Mouse (Mus musculus): ENCODE data around the gene Gm21973. TPM values are rescaled to one million over a fixed set of nuclear protein-coding genes. Genes with fewer than 3 reads are reported as not detected.

Gm21973 gene
- not detected in 2 replicates for polyA plus RNA-seq (2015; fragmentation: Nextera tagmentation; extraction: Ambion mirVana)

GRCm38 (mm10) chr15:10325080-10325479 lies at the start of gene Gm21973:
TSS of gene Gm21973 (plus strand) at chr15:10325380.
- Histone ChIP-seq H3K27ac (no peak within 1 kb of the TSS), H3K4me1 (no peaks in the 10 kb centered on the region), H3K4me3 (no peak within 1 kb of the TSS), H3K27me3 (no peaks in the 10 kb centered on the region), H3K9ac (no peak within 1 kb of the TSS), H3K36me3 (no peaks in the 10 kb centered on the region), H3K4me2 (no peak within 1 kb of the TSS), H3K9me3 (no peaks in the 10 kb centered on the region)
- 89% methylated on average over 2 of the region's 2 CpGs for WGBS
- ATAC-seq (ENCODE audit: insufficient number of reproducible peaks, low FRiP score, low TSS enrichment, low read depth) = no peak

- no peak overlapping the region for H3K9ac ChIP-seq
- H3K4me1 ChIP-seq = no peaks in the 10 kb centered on the region
- H3K27me3 ChIP-seq = no peaks in the 10 kb centered on the region
- no peaks in the 10 kb centered on the region for H3K9me3 ChIP-seq
- H3K4me2 ChIP-seq = no peak overlapping the region
- no peak overlapping the region for H3K4me3 ChIP-seq
- no peak for ATAC-seq (ENCODE audit: insufficient number of reproducible peaks, low FRiP score, low TSS enrichment, low read depth)
- no peak overlapping the region for H3K27ac ChIP-seq
- H3K36me3 ChIP-seq = no peaks in the 10 kb centered on the region
Observed at GRCm38 (mm10) chr15:10276386-10276785, 48.8 kb upstream of the Gm21973 start.

- WGBS = 78% methylated on average over 4 of the region's 4 CpGs
- no peak for ATAC-seq (ENCODE audit: insufficient number of reproducible peaks, low FRiP score, low TSS enrichment, low read depth)
- Histone ChIP-seq H3K4me2 (no peak overlapping the region), H3K36me3 (no peaks in the 10 kb centered on the region), H3K27ac (no peak overlapping the region), H3K4me1 (no peaks in the 10 kb centered on the region), H3K4me3 (no peak overlapping the region), H3K9ac (no peak overlapping the region), H3K9me3 (no peaks in the 10 kb centered on the region), H3K27me3 (no peaks in the 10 kb centered on the region)
Observed at GRCm38 (mm10) chr15:10277461-10277860, 47.7 kb upstream of the Gm21973 start.

GRCm38 (mm10) chr15:10281546-10281945 lies 43.6 kb upstream of the Gm21973 start:
- H3K4me3 ChIP-seq = no peak overlapping the region
- H3K9ac ChIP-seq = no peak overlapping the region
- no peaks in the 10 kb centered on the region for H3K9me3 ChIP-seq
- no peaks in the 10 kb centered on the region for H3K4me1 ChIP-seq
- ATAC-seq (ENCODE audit: insufficient number of reproducible peaks, low FRiP score, low TSS enrichment, low read depth) = no peak
- 86% methylated on average over 5 of the region's 5 CpGs for WGBS
- H3K27me3 ChIP-seq = no peaks in the 10 kb centered on the region
- H3K36me3 ChIP-seq = no peaks in the 10 kb centered on the region
- H3K27ac ChIP-seq = no peak overlapping the region
- H3K4me2 ChIP-seq = no peak overlapping the region

- no peak overlapping the region for H3K27ac ChIP-seq
- H3K36me3 ChIP-seq = no peaks in the 10 kb centered on the region
- no peak for ATAC-seq (ENCODE audit: insufficient number of reproducible peaks, low FRiP score, low TSS enrichment, low read depth)
- no peak overlapping the region for H3K4me2 ChIP-seq
- H3K4me1 ChIP-seq = no peaks in the 10 kb centered on the region
- no peak overlapping the region for H3K4me3 ChIP-seq
- no peaks in the 10 kb centered on the region for H3K9me3 ChIP-seq
- H3K9ac ChIP-seq = no peak overlapping the region
- H3K27me3 ChIP-seq = no peaks in the 10 kb centered on the region
Observed at GRCm38 (mm10) chr15:10283661-10284060, 41.5 kb upstream of the Gm21973 start.

GRCm38 (mm10) chr15:10296570-10296969 lies 28.6 kb upstream of the Gm21973 start:
- Histone ChIP-seq H3K27me3 (no peaks in the 10 kb centered on the region), H3K9me3 (no peaks in the 10 kb centered on the region), H3K4me3 (no peak overlapping the region), H3K4me2 (no peak overlapping the region), H3K9ac (no peak overlapping the region), H3K27ac (no peak overlapping the region), H3K4me1 (no peaks in the 10 kb centered on the region), H3K36me3 (no peaks in the 10 kb centered on the region)
- no peak for ATAC-seq (ENCODE audit: insufficient number of reproducible peaks, low FRiP score, low TSS enrichment, low read depth)
- WGBS = 90% methylated on average over 1 of the region's 1 CpGs

- Histone ChIP-seq H3K27ac (no peak overlapping the region), H3K27me3 (no peaks in the 10 kb centered on the region), H3K9me3 (no peaks in the 10 kb centered on the region), H3K4me1 (no peaks in the 10 kb centered on the region), H3K9ac (no peak overlapping the region), H3K36me3 (no peaks in the 10 kb centered on the region), H3K4me2 (no peak overlapping the region), H3K4me3 (no peak overlapping the region)
- 68% methylated on average over 1 of the region's 1 CpGs for WGBS
- ATAC-seq (ENCODE audit: insufficient number of reproducible peaks, low FRiP score, low TSS enrichment, low read depth) = no peak
Observed at GRCm38 (mm10) chr15:10298058-10298457, 27.1 kb upstream of the Gm21973 start.

- WGBS = 92% methylated on average over 3 of the region's 3 CpGs
- H3K9ac ChIP-seq = no peak overlapping the region
- no peaks in the 10 kb centered on the region for H3K9me3 ChIP-seq
- ATAC-seq (ENCODE audit: insufficient number of reproducible peaks, low FRiP score, low TSS enrichment, low read depth) = no peak
- H3K27ac ChIP-seq = no peak overlapping the region
- H3K4me3 ChIP-seq = no peak overlapping the region
- H3K27me3 ChIP-seq = no peaks in the 10 kb centered on the region
- no peaks in the 10 kb centered on the region for H3K4me1 ChIP-seq
- no peak overlapping the region for H3K4me2 ChIP-seq
- H3K36me3 ChIP-seq = no peaks in the 10 kb centered on the region
Observed at GRCm38 (mm10) chr15:10299467-10299866, 25.7 kb upstream of the Gm21973 start.

GRCm38 (mm10) chr15:10306461-10306860 lies 18.7 kb upstream of the Gm21973 start:
- H3K4me3 ChIP-seq = no peak overlapping the region
- H3K36me3 ChIP-seq = no peaks in the 10 kb centered on the region
- H3K4me1 ChIP-seq = no peaks in the 10 kb centered on the region
- H3K4me2 ChIP-seq = no peak overlapping the region
- H3K9me3 ChIP-seq = no peaks in the 10 kb centered on the region
- ATAC-seq (ENCODE audit: insufficient number of reproducible peaks, low FRiP score, low TSS enrichment, low read depth) = no peak
- H3K27ac ChIP-seq = no peak overlapping the region
- H3K9ac ChIP-seq = no peak overlapping the region
- no peaks in the 10 kb centered on the region for H3K27me3 ChIP-seq
- 87% methylated on average over 1 of the region's 1 CpGs for WGBS

- 52% methylated on average over 5 of the region's 5 CpGs for WGBS
- ATAC-seq (ENCODE audit: insufficient number of reproducible peaks, low FRiP score, low TSS enrichment, low read depth) = no peak
- H3K9ac ChIP-seq = no peak overlapping the region
Observed at GRCm38 (mm10) chr15:10311826-10312225, 13.4 kb upstream of the Gm21973 start.

GRCm38 (mm10) chr15:10313522-10314455 lies 11.4 kb upstream of the Gm21973 start:
- H3K4me1 ChIP-seq = no peaks in the 10 kb centered on the region
- no peak overlapping the region for H3K9ac ChIP-seq
- H3K36me3 ChIP-seq = no peaks in the 10 kb centered on the region
- H3K27ac ChIP-seq = no peak overlapping the region
- ATAC-seq (ENCODE audit: insufficient number of reproducible peaks, low FRiP score, low TSS enrichment, low read depth) = no peak
- H3K9me3 ChIP-seq = no peaks in the 10 kb centered on the region
- H3K4me2 ChIP-seq = no peak overlapping the region
- WGBS = 43% methylated on average over 6 of the region's 7 CpGs
- H3K4me3 ChIP-seq = no peak overlapping the region
- H3K27me3 ChIP-seq = no peaks in the 10 kb centered on the region

More at GRCm38 (mm10) chr15:10311826-10312225, 13.4 kb upstream of the Gm21973 start:
- Histone ChIP-seq H3K4me3 (no peak overlapping the region), H3K27me3 (no peaks in the 10 kb centered on the region), H3K36me3 (no peaks in the 10 kb centered on the region), H3K4me1 (no peaks in the 10 kb centered on the region), H3K27ac (no peak overlapping the region), H3K4me2 (no peak overlapping the region), H3K9me3 (no peaks in the 10 kb centered on the region)

GRCm38 (mm10) chr15:10330626-10331025 lies 5.4 kb downstream of the Gm21973 start:
- H3K4me1 ChIP-seq = no peaks in the 10 kb centered on the region
- H3K27ac ChIP-seq = no peak overlapping the region
- H3K9ac ChIP-seq = no peak overlapping the region
- no peak for ATAC-seq (ENCODE audit: insufficient number of reproducible peaks, low FRiP score, low TSS enrichment, low read depth)
- no peak overlapping the region for H3K4me2 ChIP-seq
- H3K36me3 ChIP-seq = no peaks in the 10 kb centered on the region
- H3K9me3 ChIP-seq = no peaks in the 10 kb centered on the region
- whole genome bisulfite sequencing = 84% methylated on average over 3 of the region's 3 CpGs
- no peak overlapping the region for H3K4me3 ChIP-seq
- H3K27me3 ChIP-seq = no peaks in the 10 kb centered on the region
